Comparison of ENCODE assay signal across 12 mouse cellular contexts in the genomic region with DNA sequence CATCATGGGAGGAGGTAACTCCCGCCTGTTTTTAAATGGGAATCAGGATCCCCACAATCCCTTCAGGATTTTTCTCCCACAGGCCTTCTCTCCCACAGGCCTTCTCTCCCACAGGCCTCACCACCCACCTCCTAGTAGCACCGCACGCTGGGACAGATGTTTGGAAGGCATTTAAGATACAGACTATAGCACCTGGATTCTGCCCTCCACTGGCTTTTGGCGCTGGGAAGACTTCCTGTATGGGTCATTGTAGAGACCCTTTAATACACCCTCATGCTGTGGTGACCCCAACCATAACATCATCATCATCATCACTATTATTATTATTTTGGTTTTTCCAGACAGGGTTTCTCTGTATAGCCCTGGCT. TPM values are rescaled to one million over a fixed set of nuclear protein-coding genes. Genes with fewer than 3 reads are reported as not detected.
"Had no signal": no experiment of that assay in that cellular context is flagged by ENCODE, and none has a peak within 500 bp of the region (broad histone marks: within the 10 kb centered on the region; RNA-seq: fewer than 3 reads in every experiment).

No protein-coding gene starts in this region.

- H3K27ac ChIP-seq: kidney, embryonic 15.5 days; limb, embryonic 13.5 days; liver, embryonic 14.5 days; neural tube, embryonic 15.5 days had no signal

- H3K9ac ChIP-seq: kidney, embryonic 15.5 days; limb, embryonic 13.5 days; liver, embryonic 14.5 days; neural tube, embryonic 15.5 days had no signal

- DNase-seq: layer of hippocampus, postnatal 36 days; midbrain, embryonic 14.5 days; spleen, adult 18-20 months; thymus, adult 2 months; thymus, postnatal 25 days had no signal

- H3K27me3 ChIP-seq: kidney, embryonic 15.5 days; limb, embryonic 13.5 days; neural tube, embryonic 15.5 days had no signal

- H3K9me3 ChIP-seq: kidney, embryonic 15.5 days; limb, embryonic 13.5 days; neural tube, embryonic 15.5 days had no signal

- H3K4me2 ChIP-seq: kidney, embryonic 15.5 days; limb, embryonic 13.5 days; neural tube, embryonic 15.5 days had no signal

- H3K4me3 ChIP-seq: kidney, embryonic 15.5 days; limb, embryonic 13.5 days; myocyte; neural tube, embryonic 15.5 days had no signal

- H3K36me3 ChIP-seq: kidney, embryonic 15.5 days; limb, embryonic 13.5 days; neural tube, embryonic 15.5 days had no signal

RNA-seq across cellular contexts. Expression of gene Tnfsf13, which starts 21.9 kb away (rescaled TPM):
- polyA plus RNA-seq: neural tube, embryonic 11.5 days; stomach, embryonic 14.5 days had no signal
